Mouse (Mus musculus) stomach, postnatal 0 days (tissue): Measurements from ENCODE around the gene Ttyh2.

Experiments
- CTCF ChIP-seq: IDR thresholded peaks from 2 replicates; pipeline ENCODE4 v1.5.1; 2016; ENCODE audit warnings: antibody characterized with exemption, low read depth, mild to moderate bottlenecking, moderate library complexity
- EP300 ChIP-seq: optimal IDR thresholded peaks from 2 replicates; pipeline ENCODE3; 2016; ENCODE audit warnings: antibody characterized with exemption

DNA sequence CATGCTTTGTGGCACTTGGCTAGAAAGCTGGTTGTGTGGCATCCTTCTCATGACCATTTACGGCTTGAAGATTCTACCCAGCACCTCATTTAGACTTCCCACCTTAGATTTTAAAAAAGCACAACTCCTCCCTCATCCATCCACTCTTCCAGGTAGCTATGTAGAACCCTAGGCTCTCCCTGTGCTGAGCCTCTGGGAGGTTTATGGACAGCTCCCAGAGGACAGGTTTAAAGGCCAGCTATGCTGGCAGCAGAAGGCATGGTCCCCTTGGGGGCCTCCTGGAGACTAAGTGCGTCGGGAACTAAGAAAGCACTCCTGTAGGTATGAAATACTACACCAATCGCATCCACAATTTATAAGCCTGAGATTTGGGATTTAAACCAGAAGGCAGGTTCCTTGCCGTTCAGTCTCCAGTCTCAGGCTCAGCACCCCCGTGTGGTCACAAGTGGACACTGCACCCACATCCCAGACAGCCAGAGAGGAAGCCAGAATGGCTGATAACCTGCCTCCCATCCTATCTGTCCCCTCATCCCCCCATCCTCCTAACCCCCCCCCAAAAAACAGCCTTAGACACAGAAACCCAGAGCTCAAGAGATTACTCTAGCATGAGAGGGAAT lies 12.4 kb upstream of the Ttyh2 start:
- TF ChIP-seq CTCF (peak; percentile 80), EP300 (no peak)
